Comparison of ENCODE assay signal across 9 mouse cellular contexts in genomic region chr5:33692393-33692792, GRCm38 (mm10). TPM values are rescaled to one million over a fixed set of nuclear protein-coding genes. Genes with fewer than 3 reads are reported as not detected.
DNase-seq lines count a peak whose midpoint lies in the region; ATAC-seq lines count a peak whose summit lies in the region.
"Had no signal": no experiment of that assay in that cellular context is flagged by ENCODE, and none has a peak within 500 bp of the region (broad histone marks: within the 10 kb centered on the region; RNA-seq: fewer than 3 reads in every experiment).

No protein-coding gene starts in this region.

- no peak; the same call in 1 of the 2 replicates for ATAC-seq in heart, embryonic 12.5 days (ENCODE audit: insufficient number of reproducible peaks, low FRiP score)
- peak; percentile 8; the same call in 1 of the 2 replicates for ATAC-seq in hindbrain, embryonic 16.5 days
- no peak for ATAC-seq in midbrain, embryonic 13.5 days

- peak overlapping the region; percentile 30; the same call in 1 of the 2 replicates for H3K27ac ChIP-seq in heart, embryonic 12.5 days (ENCODE audit: poor library complexity, severe bottlenecking)
- H3K27ac ChIP-seq in embryonic facial prominence, embryonic 10.5 days (replicated peaks), result peak overlapping the region; percentile 72
- H3K27ac ChIP-seq in hindbrain, embryonic 16.5 days (ENCODE audit: low read depth, low read length), result peak overlapping the region; percentile 63
- H3K27ac ChIP-seq in midbrain, embryonic 13.5 days, result peak overlapping the region; percentile 59

- no peak overlapping the region for H3K4me3 ChIP-seq in heart, embryonic 12.5 days
- peak overlapping the region; percentile 27 for H3K4me3 ChIP-seq in embryonic facial prominence, embryonic 10.5 days
- H3K4me3 ChIP-seq in hindbrain, embryonic 16.5 days (ENCODE audit: low read length), result no peak overlapping the region
- H3K4me3 ChIP-seq in midbrain, embryonic 13.5 days (replicated peaks), result no peak overlapping the region
- H3K4me3 ChIP-seq: erythroblast, embryonic 14.5 days had no signal

- peak overlapping the region; percentile 50 for H3K4me2 ChIP-seq in heart, embryonic 12.5 days
- no peak overlapping the region for H3K4me2 ChIP-seq in hindbrain, embryonic 16.5 days (ENCODE audit: low read length)
- H3K4me2 ChIP-seq in midbrain, embryonic 13.5 days (replicated peaks), result peak overlapping the region; percentile 13

- H3K4me1 ChIP-seq in heart, embryonic 12.5 days (replicated peaks), result peaks cover 55% of the 10 kb centered on the region
- peaks cover 73% of the 10 kb centered on the region for H3K4me1 ChIP-seq in embryonic facial prominence, embryonic 10.5 days
- peaks cover 34% of the 10 kb centered on the region for H3K4me1 ChIP-seq in hindbrain, embryonic 16.5 days (ENCODE audit: control insufficient read depth, insufficient read depth, low read depth, low read length)
- H3K4me1 ChIP-seq in midbrain, embryonic 13.5 days (replicated peaks), result peaks cover 84% of the 10 kb centered on the region

- no peaks in the 10 kb centered on the region for H3K9me3 ChIP-seq in heart, embryonic 12.5 days (replicated peaks)
- no peaks in the 10 kb centered on the region for H3K9me3 ChIP-seq in embryonic facial prominence, embryonic 10.5 days
- no peaks in the 10 kb centered on the region for H3K9me3 ChIP-seq in hindbrain, embryonic 16.5 days (ENCODE audit: control insufficient read depth, low read length)
- H3K9me3 ChIP-seq in midbrain, embryonic 13.5 days, result no peaks in the 10 kb centered on the region

- peak overlapping the region; percentile 29 for H3K9ac ChIP-seq in heart, embryonic 12.5 days
- H3K9ac ChIP-seq in hindbrain, embryonic 16.5 days (ENCODE audit: low read depth, low read length), result peak overlapping the region; percentile 28; the same call in 1 of the 2 replicates
- H3K9ac ChIP-seq in midbrain, embryonic 13.5 days (replicated peaks), result 0 out of 2 replicates have a peak overlapping the region, but pooled peaks have one; percentile 14

- WGBS in heart, embryonic 12.5 days, result 7% methylated on average over 24 of the region's 24 CpGs
- 4% methylated on average over 24 of the region's 24 CpGs for WGBS in embryonic facial prominence, embryonic 10.5 days
- WGBS in hindbrain, embryonic 16.5 days, result 4% methylated on average over 24 of the region's 24 CpGs
- 2% methylated on average over 24 of the region's 24 CpGs for WGBS in midbrain, embryonic 13.5 days

- no peaks in the 10 kb centered on the region for H3K36me3 ChIP-seq in heart, embryonic 12.5 days
- H3K36me3 ChIP-seq in embryonic facial prominence, embryonic 10.5 days (replicated peaks), result no peaks in the 10 kb centered on the region
- H3K36me3 ChIP-seq in hindbrain, embryonic 16.5 days (ENCODE audit: control insufficient read depth, insufficient read depth, low read length), result no peaks in the 10 kb centered on the region
- no peaks in the 10 kb centered on the region for H3K36me3 ChIP-seq in midbrain, embryonic 13.5 days

- no peak for DNase-seq in heart, adult 11 months
- DNase-seq in embryonic facial prominence, embryonic 10.5 days (ENCODE audit: low spot score), result peak; percentile 71
- DNase-seq in gastrocnemius, postnatal 14 days, result no peak
- no peak for DNase-seq in right cerebral cortex, postnatal 4 days
- no peak for DNase-seq in layer of hippocampus, adult 8-10 months (ENCODE audit: low spot score in 2 of 2)

- intact Hi-C loops in gastrocnemius, postnatal 14 days (cut with DNase I; ENCODE audit: low total_unique reads), result no loop called here

- H3K27me3 ChIP-seq in heart, embryonic 12.5 days (replicated peaks), result peaks cover 34% of the 10 kb centered on the region
- H3K27me3 ChIP-seq in embryonic facial prominence, embryonic 10.5 days (replicated peaks; ENCODE audit: low read depth, poor library complexity, severe bottlenecking), result peaks cover 99% of the 10 kb centered on the region
- peaks cover 14% of the 10 kb centered on the region for H3K27me3 ChIP-seq in hindbrain, embryonic 16.5 days (replicated peaks; ENCODE audit: control insufficient read depth, insufficient read depth, low read length)
- H3K27me3 ChIP-seq in midbrain, embryonic 13.5 days, result peaks cover 71% of the 10 kb centered on the region

RNA-seq across cellular contexts. Expression of gene Fgfr3, which starts 29.1 kb away (rescaled TPM):
- polyA plus RNA-seq in heart, embryonic 12.5 days (2016; fragmentation: Nextera tagmentation; extraction: Ambion mirVana), result 6.3 and 7.9 TPM in 2 replicates
- polyA plus RNA-seq in embryonic facial prominence, embryonic 10.5 days (2016; fragmentation: Nextera tagmentation; extraction: Ambion mirVana), result 12.9 and 36.8 TPM in 2 replicates
- polyA plus RNA-seq in hindbrain, embryonic 16.5 days (2015; fragmentation: Nextera tagmentation; extraction: Ambion mirVana), result 45.9 and 48.2 TPM in 2 replicates
- 38.3 and 45.9 TPM in 2 replicates for polyA plus RNA-seq in midbrain, embryonic 13.5 days (2015; fragmentation: Nextera tagmentation; extraction: Ambion mirVana)
- total RNA-seq in gastrocnemius, postnatal 14 days (2021), result 1 to 10 TPM; 1.9 to 3.1 TPM
- total RNA-seq in layer of hippocampus, adult 8-10 months (2022), result 100 to 1,000 TPM; 116 to 143 (median 125) TPM
- polyA plus RNA-seq: erythroblast, embryonic 14.5 days had no signal

RNA-seq across cellular contexts. Expression of gene Tmem129, which starts 34.2 kb away (rescaled TPM):
- 34.3 and 34.9 TPM in 2 replicates for polyA plus RNA-seq in heart, embryonic 12.5 days (2016; fragmentation: Nextera tagmentation; extraction: Ambion mirVana)
- 37.1 and 40.0 TPM in 2 replicates for polyA plus RNA-seq in embryonic facial prominence, embryonic 10.5 days (2016; fragmentation: Nextera tagmentation; extraction: Ambion mirVana)
- polyA plus RNA-seq in hindbrain, embryonic 16.5 days (2015; fragmentation: Nextera tagmentation; extraction: Ambion mirVana), result 32.5 and 35.3 TPM in 2 replicates
- 31.8 and 33.2 TPM in 2 replicates for polyA plus RNA-seq in midbrain, embryonic 13.5 days (2015; fragmentation: Nextera tagmentation; extraction: Ambion mirVana)
- 10 to 100 TPM; 10.5 to 10.9 TPM for total RNA-seq in gastrocnemius, postnatal 14 days (2021)
- total RNA-seq in layer of hippocampus, adult 8-10 months (2022), result 10 to 100 TPM; 22.4 to 25.7 (median 25.2) TPM

RNA-seq across cellular contexts. Expression of gene Tacc3, which starts 34.5 kb away (rescaled TPM):
- polyA plus RNA-seq in heart, embryonic 12.5 days (2016; fragmentation: Nextera tagmentation; extraction: Ambion mirVana), result 152 and 163 TPM in 2 replicates
- 318 and 337 TPM in 2 replicates for polyA plus RNA-seq in embryonic facial prominence, embryonic 10.5 days (2016; fragmentation: Nextera tagmentation; extraction: Ambion mirVana)
- 42.2 and 46.0 TPM in 2 replicates for polyA plus RNA-seq in hindbrain, embryonic 16.5 days (2015; fragmentation: Nextera tagmentation; extraction: Ambion mirVana)
- 84.6 and 88.0 TPM in 2 replicates for polyA plus RNA-seq in midbrain, embryonic 13.5 days (2015; fragmentation: Nextera tagmentation; extraction: Ambion mirVana)
- total RNA-seq in gastrocnemius, postnatal 14 days (2021), result 1 to 10 TPM; 6.4 to 6.8 TPM
- total RNA-seq in layer of hippocampus, adult 8-10 months (2022), result 1 to 10 TPM; 4.1 to 7.2 (median 4.4) TPM

RNA-seq across cellular contexts. Expression of gene Slbp, which starts 40.0 kb away (rescaled TPM):
- polyA plus RNA-seq in heart, embryonic 12.5 days (2016; fragmentation: Nextera tagmentation; extraction: Ambion mirVana), result 135 and 140 TPM in 2 replicates
- 313 and 322 TPM in 2 replicates for polyA plus RNA-seq in embryonic facial prominence, embryonic 10.5 days (2016; fragmentation: Nextera tagmentation; extraction: Ambion mirVana)
- polyA plus RNA-seq in hindbrain, embryonic 16.5 days (2015; fragmentation: Nextera tagmentation; extraction: Ambion mirVana), result 128 and 133 TPM in 2 replicates
- 143 and 151 TPM in 2 replicates for polyA plus RNA-seq in midbrain, embryonic 13.5 days (2015; fragmentation: Nextera tagmentation; extraction: Ambion mirVana)
- 10 to 100 TPM; 11.8 to 13.0 TPM for total RNA-seq in gastrocnemius, postnatal 14 days (2021)
- total RNA-seq in layer of hippocampus, adult 8-10 months (2022), result 10 to 100 TPM; 18.1 to 28.3 (median 23.1) TPM
